Mouse (Mus musculus): Measurements from ENCODE around the gene Cobl. TPM values are rescaled to one million over a fixed set of nuclear protein-coding genes. Genes with fewer than 3 reads are reported as not detected.

The Cobl gene
- polyA plus RNA-seq, 1 experiment = 19.8 TPM

DNA sequence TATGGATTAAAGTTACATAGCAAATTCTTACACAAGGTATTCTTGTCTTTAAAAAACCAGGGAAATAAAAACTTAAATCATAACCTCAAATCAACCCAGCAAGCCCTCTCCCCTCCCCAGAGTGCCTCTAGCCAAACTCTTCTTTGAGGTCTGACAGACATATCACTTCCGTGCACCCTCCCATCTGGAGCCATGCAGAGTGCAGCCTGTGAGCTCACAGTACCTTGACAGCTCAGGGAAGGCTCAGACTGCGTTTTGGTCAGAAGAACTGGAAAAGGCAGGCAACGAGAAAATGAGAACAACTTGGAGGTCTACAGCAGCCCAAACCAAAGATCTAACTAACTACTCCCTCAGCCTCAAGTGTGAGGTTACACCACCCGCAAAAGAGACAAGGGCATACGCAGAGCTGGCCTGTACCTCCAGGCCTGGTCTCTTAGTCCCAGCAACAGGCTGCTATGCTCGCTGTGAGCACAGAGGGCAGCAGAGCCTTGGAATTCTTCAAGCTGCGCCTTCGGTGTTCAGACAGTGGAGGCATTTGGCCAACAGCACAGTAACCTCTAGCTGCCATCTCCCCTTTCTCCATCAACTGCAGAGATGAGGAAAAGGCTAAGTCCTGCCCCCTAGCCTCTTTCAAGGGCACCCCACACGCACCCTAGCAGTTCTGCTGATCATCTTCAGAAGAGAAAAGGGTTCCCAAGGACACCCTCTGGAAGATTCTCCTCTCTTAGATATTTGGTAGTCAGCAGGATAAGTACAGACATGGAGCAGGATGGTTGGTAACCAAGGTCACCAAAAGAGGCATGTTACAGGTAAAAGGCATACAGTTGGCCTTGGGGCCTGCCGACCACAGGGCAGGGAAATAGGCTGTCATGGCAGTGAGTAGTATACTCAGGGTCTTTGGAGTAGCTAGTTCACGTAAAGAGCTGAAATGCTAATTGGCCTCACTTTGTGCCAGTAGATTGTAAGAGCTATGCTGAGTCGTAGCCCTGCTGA is 91.4 kb downstream of the Cobl start:
- Histone ChIP-seq H3K4me3 (replicated peaks; ENCODE audit: extremely low read depth, low read depth, low read length) (no peak overlapping the region), H3K4me1 (ENCODE audit: control insufficient read depth, insufficient read depth, low read length) (no peaks in the 10 kb centered on the region)
- DNase-seq = peak; percentile 78
- 36% methylated on average over 12 of the region's 12 CpGs for WGBS
- peak; percentile 94 for TF ChIP-seq CTCF (IDR thresholded peaks at IDR 0.05; ENCODE audit: insufficient read depth, low read length)
- TF ChIP-seq POLR2A (IDR thresholded peaks at IDR 0.05; ENCODE audit: borderline replicate concordance, extremely low read depth, low read depth, low read length) = no peak

DNA sequence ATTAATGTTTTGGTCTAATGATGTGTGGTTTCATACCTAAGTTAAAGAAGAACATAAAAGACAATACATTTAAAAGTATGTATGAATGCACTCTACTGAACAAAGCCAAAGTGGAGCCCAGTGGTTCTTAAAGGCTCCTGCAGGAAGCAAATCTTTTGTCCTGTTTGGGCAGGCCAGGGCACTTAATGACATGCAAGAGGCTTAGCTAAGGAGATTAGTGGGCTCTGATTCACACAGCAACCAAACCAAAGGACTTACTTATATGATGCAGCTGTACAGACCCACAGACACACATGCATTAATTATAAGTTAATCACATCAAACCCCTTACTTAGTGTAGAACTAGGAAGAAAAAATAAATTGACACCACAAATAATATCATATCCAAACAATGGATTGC is 93.8 kb downstream of the Cobl start:
- H3K4me3 ChIP-seq (replicated peaks; ENCODE audit: extremely low read depth, low read depth, low read length) = no peak overlapping the region
- no peak for DNase-seq
- TF ChIP-seq POLR2A (IDR thresholded peaks at IDR 0.05; ENCODE audit: borderline replicate concordance, extremely low read depth, low read depth, low read length) (no peak), CTCF (IDR thresholded peaks at IDR 0.05; ENCODE audit: insufficient read depth, low read length) (no peak)
- no peaks in the 10 kb centered on the region for H3K4me1 ChIP-seq (ENCODE audit: control insufficient read depth, insufficient read depth, low read length)

DNA sequence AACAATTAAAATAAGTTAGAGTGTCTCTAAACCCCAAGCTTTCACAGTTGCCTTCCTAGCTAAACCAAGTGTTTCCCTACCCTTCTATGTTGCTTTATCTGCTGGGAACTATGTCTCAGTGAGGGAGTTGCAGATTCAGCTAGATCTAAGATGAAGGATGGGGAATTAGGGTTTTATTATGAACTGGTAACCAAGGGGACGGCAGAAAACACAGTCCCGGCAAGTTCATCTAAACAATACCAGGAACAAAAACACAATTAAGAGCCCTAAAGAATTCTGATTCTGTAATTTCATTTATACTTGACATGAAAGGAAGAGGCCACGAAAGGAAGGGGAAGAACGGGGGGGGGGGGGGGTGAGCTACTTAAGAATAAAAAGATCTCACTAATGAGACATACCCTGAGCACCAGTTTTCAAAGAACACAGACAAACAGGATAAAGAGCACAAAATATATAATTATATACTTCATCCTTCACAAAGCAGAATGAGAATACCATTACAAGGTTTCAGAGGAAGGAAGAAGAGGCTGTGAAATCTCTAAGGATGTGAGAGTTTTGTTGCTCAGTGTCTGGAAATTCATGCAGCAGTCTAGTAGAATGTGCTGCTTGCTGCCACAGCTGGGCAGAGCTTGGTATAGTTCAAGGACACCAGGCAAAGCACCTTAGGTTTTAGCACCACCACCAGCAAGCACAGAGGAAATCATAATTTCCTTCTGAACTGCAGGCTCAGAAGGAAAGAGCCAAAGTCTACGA is 97.2 kb downstream of the Cobl start:
- no peak for DNase-seq
- H3K4me3 ChIP-seq (replicated peaks; ENCODE audit: extremely low read depth, low read depth, low read length) = no peak overlapping the region
- no peaks in the 10 kb centered on the region for H3K4me1 ChIP-seq (ENCODE audit: control insufficient read depth, insufficient read depth, low read length)
- TF ChIP-seq CTCF (IDR thresholded peaks at IDR 0.05; ENCODE audit: insufficient read depth, low read length) = no peak
- no peak for TF ChIP-seq POLR2A (IDR thresholded peaks at IDR 0.05; ENCODE audit: borderline replicate concordance, extremely low read depth, low read depth, low read length)
- WGBS = 30% methylated on average over 5 of the region's 5 CpGs

GRCm38 (mm10) chr11:12359336-12360000 is 105.3 kb downstream of the Cobl start:
- DNase-seq = peak; percentile 37
- H3K4me3 ChIP-seq (replicated peaks; ENCODE audit: extremely low read depth, low read depth, low read length) = no peak overlapping the region
- TF ChIP-seq POLR2A (IDR thresholded peaks at IDR 0.05; ENCODE audit: borderline replicate concordance, extremely low read depth, low read depth, low read length) (no peak), CTCF (IDR thresholded peaks at IDR 0.05; ENCODE audit: insufficient read depth, low read length) (peak; percentile 78)
- 16% methylated on average over 2 of the region's 2 CpGs for WGBS
- peaks cover 3% of the 10 kb centered on the region; the same call in 1 of the 2 replicates for H3K4me1 ChIP-seq (ENCODE audit: control insufficient read depth, insufficient read depth, low read length)

GRCm38 (mm10) chr11:12358602-12359001 is 106.2 kb downstream of the Cobl start:
- WGBS = 62% methylated on average over 4 of the region's 4 CpGs
- Histone ChIP-seq H3K4me1 (ENCODE audit: control insufficient read depth, insufficient read depth, low read length) (peaks cover 3% of the 10 kb centered on the region; the same call in 1 of the 2 replicates), H3K4me3 (replicated peaks; ENCODE audit: extremely low read depth, low read depth, low read length) (no peak overlapping the region)
- DNase-seq = no peak
- TF ChIP-seq POLR2A (IDR thresholded peaks at IDR 0.05; ENCODE audit: borderline replicate concordance, extremely low read depth, low read depth, low read length) = no peak

GRCm38 (mm10) chr11:12355681-12356080 is 109.1 kb downstream of the Cobl start:
- no peak for DNase-seq
- TF ChIP-seq CTCF (IDR thresholded peaks at IDR 0.05; ENCODE audit: insufficient read depth, low read length) = no peak
- no peak for TF ChIP-seq POLR2A (IDR thresholded peaks at IDR 0.05; ENCODE audit: borderline replicate concordance, extremely low read depth, low read depth, low read length)

DNA sequence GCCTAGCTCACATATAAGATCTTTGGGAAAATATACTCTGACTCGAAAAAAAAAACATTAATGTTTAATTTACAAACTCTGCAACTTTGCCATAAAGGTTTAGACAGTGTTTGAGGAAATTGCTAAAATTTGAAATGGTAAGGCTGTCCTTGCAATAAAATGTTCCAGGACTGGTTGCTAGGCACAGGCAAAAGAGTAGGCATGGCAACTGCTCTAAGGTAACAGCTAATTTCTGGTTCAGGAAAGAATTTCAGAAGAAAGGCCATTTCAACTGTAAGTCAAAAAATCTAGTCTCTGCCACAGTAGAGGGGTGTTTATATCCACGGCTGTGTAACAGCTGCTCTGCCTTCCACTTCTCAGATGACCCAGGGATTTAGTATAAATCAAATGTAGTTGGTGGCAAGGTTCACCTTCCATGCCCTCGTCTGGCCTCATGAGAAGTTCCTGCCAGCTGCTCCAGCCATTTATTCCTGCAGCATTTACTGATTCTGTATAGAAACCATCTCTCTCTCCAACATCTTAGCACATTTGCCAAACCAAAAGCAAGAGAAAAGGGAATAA is 113.7 kb downstream of the Cobl start:
- TF ChIP-seq CTCF (IDR thresholded peaks at IDR 0.05; ENCODE audit: insufficient read depth, low read length) (no peak), POLR2A (IDR thresholded peaks at IDR 0.05; ENCODE audit: borderline replicate concordance, extremely low read depth, low read depth, low read length) (no peak)
- Histone ChIP-seq H3K4me3 (replicated peaks; ENCODE audit: extremely low read depth, low read depth, low read length) (no peak overlapping the region), H3K4me1 (ENCODE audit: control insufficient read depth, insufficient read depth, low read length) (peaks cover 3% of the 10 kb centered on the region; the same call in 1 of the 2 replicates)
- no peak for DNase-seq
- 68% methylated on average over 3 of the region's 3 CpGs for WGBS

More at GRCm38 (mm10) chr11:12355681-12356080, 109.1 kb downstream of the Cobl start:
- Histone ChIP-seq H3K4me1 (ENCODE audit: control insufficient read depth, insufficient read depth, low read length) (peaks cover 3% of the 10 kb centered on the region; the same call in 1 of the 2 replicates), H3K4me3 (replicated peaks; ENCODE audit: extremely low read depth, low read depth, low read length) (no peak overlapping the region)
- 53% methylated on average over 3 of the region's 3 CpGs for WGBS

GRCm38 (mm10) chr11:12350086-12350485 is 114.7 kb downstream of the Cobl start:
- WGBS = 88% methylated on average over 1 of the region's 1 CpGs
- H3K4me3 ChIP-seq (replicated peaks; ENCODE audit: extremely low read depth, low read depth, low read length) = no peak overlapping the region
- H3K4me1 ChIP-seq (ENCODE audit: control insufficient read depth, insufficient read depth, low read length) = no peaks in the 10 kb centered on the region
- DNase-seq = no peak
- TF ChIP-seq POLR2A (IDR thresholded peaks at IDR 0.05; ENCODE audit: borderline replicate concordance, extremely low read depth, low read depth, low read length) (no peak), CTCF (IDR thresholded peaks at IDR 0.05; ENCODE audit: insufficient read depth, low read length) (no peak)

DNA sequence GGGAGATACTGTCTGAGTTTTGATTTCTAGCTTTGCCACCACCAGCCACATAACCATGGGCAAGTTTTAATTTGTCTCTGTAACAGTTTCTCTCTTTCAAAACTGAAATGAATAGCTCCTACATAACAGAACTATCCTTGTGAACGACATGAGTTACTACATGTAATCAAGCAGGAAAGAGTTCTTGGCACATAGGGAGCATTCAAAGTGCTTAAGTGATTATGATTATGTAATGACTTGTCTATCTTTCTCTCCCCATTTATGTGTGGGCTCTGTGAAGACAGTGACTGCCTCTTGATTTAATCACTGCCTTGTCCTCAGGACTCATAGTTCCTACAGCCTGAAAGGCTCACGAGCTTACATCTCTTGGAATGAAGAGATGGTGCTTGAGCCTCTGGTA is 118.3 kb downstream of the Cobl start:
- DNase-seq = no peak
- Histone ChIP-seq H3K4me3 (replicated peaks; ENCODE audit: extremely low read depth, low read depth, low read length) (no peak overlapping the region), H3K4me1 (ENCODE audit: control insufficient read depth, insufficient read depth, low read length) (no peaks in the 10 kb centered on the region)
- 42% methylated on average over 2 of the region's 2 CpGs for WGBS
- TF ChIP-seq CTCF (IDR thresholded peaks at IDR 0.05; ENCODE audit: insufficient read depth, low read length) (no peak), POLR2A (IDR thresholded peaks at IDR 0.05; ENCODE audit: borderline replicate concordance, extremely low read depth, low read depth, low read length) (no peak)
